ENCODE assay signal across 9 mouse cellular contexts in the genomic region with DNA sequence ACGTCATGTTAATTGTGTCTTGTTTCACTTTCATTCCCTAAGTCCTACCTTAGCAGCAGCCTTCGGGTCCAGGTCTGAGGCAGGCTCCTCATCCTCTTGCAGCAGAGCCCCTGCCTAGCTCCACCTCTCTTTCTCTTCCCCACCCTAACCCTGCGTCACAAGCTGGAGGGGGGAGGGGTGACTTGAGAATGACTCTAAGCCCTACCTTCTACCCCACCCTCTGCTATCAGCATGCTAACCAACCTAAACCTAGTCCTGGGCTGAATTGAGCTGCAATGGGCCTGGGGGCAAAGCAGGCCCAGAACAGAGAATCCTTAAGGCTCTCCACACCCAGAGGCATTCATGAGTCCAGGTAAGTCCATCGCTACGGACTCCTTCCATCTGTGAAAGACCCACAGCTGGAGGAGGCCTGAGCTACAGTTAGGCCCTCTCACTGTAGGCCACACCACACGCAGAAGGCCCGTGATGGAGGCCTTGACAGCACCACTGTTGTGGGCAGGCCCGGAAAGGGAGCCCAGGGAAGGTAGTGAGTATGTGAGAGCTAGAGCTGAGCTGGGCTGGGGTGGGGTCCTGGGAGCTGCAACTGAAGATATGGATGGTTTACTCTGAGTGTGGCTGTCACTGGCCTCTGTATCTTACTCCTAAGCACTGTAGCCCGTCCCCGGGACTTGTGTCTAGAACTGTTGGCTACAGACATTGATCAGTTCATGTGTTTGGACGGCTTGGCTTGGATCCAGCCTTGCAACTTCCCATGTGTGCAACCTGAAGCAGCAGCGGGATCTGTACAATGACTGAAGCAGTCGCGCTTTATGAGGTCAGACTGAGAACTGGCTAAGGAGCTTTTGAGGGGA. TPM values are rescaled to one million over a fixed set of nuclear protein-coding genes. Genes with fewer than 3 reads are reported as not detected.
DNase-seq lines count a peak whose midpoint lies in the region; ATAC-seq lines count a peak whose summit lies in the region.
"Had no signal": no experiment of that assay in that cellular context is flagged by ENCODE, and none has a peak within 500 bp of the region (broad histone marks: within the 10 kb centered on the region; RNA-seq: fewer than 3 reads in every experiment).

No protein-coding gene starts in this region.

- peak overlapping the region; percentile 81 for H3K27ac ChIP-seq in liver, embryonic 16.5 days (ENCODE audit: low read length)

- H3K4me3 ChIP-seq in liver, embryonic 16.5 days (ENCODE audit: low read depth, low read length) = peak overlapping the region; percentile 59
- H3K4me3 ChIP-seq: myocyte had no signal

- no peaks in the 10 kb centered on the region for H3K9me3 ChIP-seq in liver, embryonic 16.5 days (replicated peaks; ENCODE audit: control insufficient read depth, low read length)

- ATAC-seq in liver, embryonic 16.5 days (ENCODE audit: low read depth) = peak; percentile 91

- H3K27me3 ChIP-seq in liver, embryonic 16.5 days (ENCODE audit: control insufficient read depth, insufficient read depth, low read depth, low read length) = no peaks in the 10 kb centered on the region

- peak; percentile 36 for DNase-seq in adrenal gland, postnatal 14 days
- DNase-seq in adrenal gland, postnatal 25 days = no peak
- DNase-seq in c-Kit-positive CD71-negative TER-119-negative erythroid progenitor cells, embryonic 14.5 days (ENCODE audit: low read depth) = peak; percentile 74
- DNase-seq in spleen, postnatal 14 days (ENCODE audit: low spot score in 2 of 2) = peak; percentile 55 to 68
- DNase-seq in left cerebral cortex, adult 9 months (ENCODE audit: low spot score in 2 of 2) = no peak
- no peak for DNase-seq in right cerebral cortex, adult 2 months (ENCODE audit: low spot score in 2 of 2)
- no peak for DNase-seq in Muller cell, postnatal 12 days (ENCODE audit: inconsistent ontology term)

- peak overlapping the region; percentile 59 for H3K9ac ChIP-seq in liver, embryonic 16.5 days (ENCODE audit: low read depth, low read length)

- 22% methylated on average over 14 of the region's 14 CpGs for WGBS in liver, embryonic 16.5 days (ENCODE audit: insufficient replicate concordance)

- H3K4me1 ChIP-seq in liver, embryonic 16.5 days (ENCODE audit: control insufficient read depth, low read depth, low read length) = peaks cover 20% of the 10 kb centered on the region

- no peaks in the 10 kb centered on the region for H3K36me3 ChIP-seq in liver, embryonic 16.5 days (ENCODE audit: control insufficient read depth, insufficient read depth)

- peak overlapping the region; percentile 66 for H3K4me2 ChIP-seq in liver, embryonic 16.5 days (ENCODE audit: low read depth, low read length)

RNA-seq across cellular contexts. Expression of gene Psd4, which starts 18.0 kb away (rescaled TPM):
- 3.7 and 7.9 TPM in 2 replicates for total RNA-seq in adrenal gland, postnatal 14 days (2021)
- 2.5 and 3.6 TPM in 2 replicates for total RNA-seq in adrenal gland, postnatal 25 days (2021)
- 6.8 and 7.3 TPM in 2 replicates for polyA plus RNA-seq in liver, embryonic 16.5 days (2015; fragmentation: Nextera tagmentation; extraction: Ambion mirVana)
- polyA plus RNA-seq: myocyte had no signal

RNA-seq across cellular contexts. Expression of gene Il1rn, which starts 48.7 kb away (rescaled TPM):
- 0.56 and 1.0 TPM in 2 replicates for total RNA-seq in adrenal gland, postnatal 14 days (2021)
- 0.43 and 0.95 TPM in 2 replicates for total RNA-seq in adrenal gland, postnatal 25 days (2021)
- polyA plus RNA-seq in liver, embryonic 16.5 days (2015; fragmentation: Nextera tagmentation; extraction: Ambion mirVana) = 13.4 and 14.2 TPM in 2 replicates

Comparison
In these comparisons a context has a peak if more than half of its experiments do, and no peak if none do; other contexts are left out.
1. DNase-seq: peak in adrenal gland, postnatal 14 days (single experiment), c-Kit-positive CD71-negative TER-119-negative erythroid progenitor cells, embryonic 14.5 days (single experiment) and spleen, postnatal 14 days (2 of 2); none in adrenal gland, postnatal 25 days (single experiment), left cerebral cortex, adult 9 months (0 of 2), right cerebral cortex, adult 2 months (0 of 2) and Muller cell, postnatal 12 days (single experiment).